Mouse (Mus musculus) C3H10T1/2 (cell line): ENCODE data around the gene Slc35c1. TPM values are rescaled to one million over a fixed set of nuclear protein-coding genes. Genes with fewer than 3 reads are reported as not detected.

Source experiments
- polyA plus RNA-seq, 2 experiments: library from polyadenylated mRNA; unstranded; fragments of >200 nt; fragmentation: generic; extraction: Trizol; gene quantifications; one replicate each; pipeline ENCODE4 v1.2.1; 2012; ENCODE audit warnings: missing spikeins in 2 of 2

The Slc35c1 gene
- 1 to 10 TPM; 7.3 to 7.6 TPM for polyA plus RNA-seq

GRCm38 (mm10) chr2:92459921-92460707 lies at the start of gene Slc35c1:
Gene Slc35c1 (minus strand): TSS chr2:92460538.

GRCm38 (mm10) chr2:92433578-92434374 lies 26.6 kb downstream of the Slc35c1 start, which contains the start of gene Cry2:
Gene Cry2 (minus strand): TSS chr2:92434043.

Other genes with a start within 250 kb of the Slc35c1 start
- gene Pex16, start 85.9 kb downstream of the Slc35c1 start, polyA plus RNA-seq, result 10 to 100 TPM; 22.4 to 24.6 TPM
- gene Large2, start 85.7 kb downstream of the Slc35c1 start, polyA plus RNA-seq, result under 1 TPM in 1 of 2 experiments, not detected in 1; 0.09 TPM
- gene 1700029I15Rik, start 78.0 kb downstream of the Slc35c1 start, polyA plus RNA-seq, result 1 to 10 TPM in 1 of 2 experiments, under 1 TPM in 1; 0.76 to 2.7 TPM
- gene Mapk8ip1, start 59.3 kb downstream of the Slc35c1 start, polyA plus RNA-seq, result 10 to 100 TPM; 30.5 to 59.4 TPM
- gene Cry2, start 26.5 kb downstream of the Slc35c1 start, polyA plus RNA-seq, result 1 to 10 TPM in 1 of 2 experiments, under 1 TPM in 1; 0.91 to 9.1 TPM
- 10 to 100 TPM; 15.4 to 23.2 TPM for gene Chst1, start 139.2 kb upstream of the Slc35c1 start, polyA plus RNA-seq